Mouse (Mus musculus) skeletal muscle tissue, postnatal 0 days (tissue): ENCODE results near the gene Dnah7b. TPM values are rescaled to one million over a fixed set of nuclear protein-coding genes. Genes with fewer than 3 reads are reported as not detected.

Source experiments
- polyA plus RNA-seq: library from polyadenylated mRNA; unstranded; fragments of >200 nt; fragmentation: Nextera tagmentation; extraction: Ambion mirVana; gene quantifications from 2 replicates; pipeline ENCODE4 v1.2.1, GENCODE M21; 2015

Gene Dnah7b
- polyA plus RNA-seq: 0.23 and 0.28 TPM in 2 replicates

DNA sequence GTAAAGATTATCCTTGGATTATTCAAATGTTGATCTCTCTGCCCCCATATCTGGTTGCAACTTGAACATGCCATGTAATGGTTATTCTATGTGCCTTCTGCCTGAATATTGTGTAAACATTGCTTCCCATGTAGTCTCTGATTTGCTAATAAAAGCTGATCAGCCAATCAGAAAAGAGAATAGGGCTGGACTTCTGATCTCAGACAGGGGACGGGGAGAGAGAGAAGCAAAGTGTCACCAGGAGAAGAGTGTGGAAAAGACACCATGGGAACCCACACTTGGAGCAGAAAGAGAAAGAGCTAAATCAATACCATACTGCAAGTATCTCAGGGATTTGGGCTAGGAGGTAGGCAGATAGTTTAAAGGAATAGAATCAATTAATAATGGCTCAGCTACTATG, at the start of gene Dnah7b:
Gene Dnah7b (plus strand): TSS at position 301 of the 400 bp plus-strand sequence.

Other genes with a start within 250 kb of the Dnah7b start
- not detected in 2 replicates for gene Gm5269, start 176.0 kb upstream of the Dnah7b start, polyA plus RNA-seq
- 31.6 and 32.6 TPM in 2 replicates for gene Slc40a1, start 139.8 kb upstream of the Dnah7b start, polyA plus RNA-seq